Mouse (Mus musculus): Measurements from ENCODE around the gene Bloc1s6. TPM values are rescaled to one million over a fixed set of nuclear protein-coding genes. Genes with fewer than 3 reads are reported as not detected.

The Bloc1s6 gene
- total RNA-seq (2021): 10 to 100 TPM; 41.7 to 44.0 TPM

GRCm38 (mm10) chr2:122737894-122738830 is at the start of gene Bloc1s6:
Gene Bloc1s6, plus strand, starts transcription at chr2:122738503.
- intact Hi-C loops (cut with DNase I): loop anchor here (5.0 kb wide), 1 partner anchor 36 kb away; the partner anchor contains the start of gene Slc30a4

DNA sequence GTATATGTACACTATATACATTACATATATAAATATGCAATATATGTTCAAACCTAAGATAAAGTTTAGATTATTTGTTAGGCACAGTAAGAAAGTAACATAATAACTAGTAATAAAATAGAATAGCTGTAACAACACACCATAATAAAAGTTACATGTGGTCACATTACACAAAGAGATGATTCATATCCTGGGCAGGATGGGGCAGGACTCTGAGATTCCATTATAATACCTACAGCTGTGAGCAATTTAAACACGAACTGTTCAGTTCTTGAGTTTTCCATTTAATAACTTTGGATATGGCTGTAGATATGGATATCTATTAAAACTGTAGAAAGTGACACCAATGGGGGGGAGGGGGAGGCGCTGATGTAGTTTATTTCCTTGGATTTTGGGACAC is 40.8 kb upstream of the Bloc1s6 start:
- no peak for DNase-seq (ENCODE audit: extremely low spot score in 1 of 2, low spot score in 2 of 2)

More at GRCm38 (mm10) chr2:122737894-122738830, at the start of gene Bloc1s6:
- peak; percentile 93 to 94 for DNase-seq (ENCODE audit: extremely low spot score in 1 of 2, low spot score in 2 of 2)

DNA sequence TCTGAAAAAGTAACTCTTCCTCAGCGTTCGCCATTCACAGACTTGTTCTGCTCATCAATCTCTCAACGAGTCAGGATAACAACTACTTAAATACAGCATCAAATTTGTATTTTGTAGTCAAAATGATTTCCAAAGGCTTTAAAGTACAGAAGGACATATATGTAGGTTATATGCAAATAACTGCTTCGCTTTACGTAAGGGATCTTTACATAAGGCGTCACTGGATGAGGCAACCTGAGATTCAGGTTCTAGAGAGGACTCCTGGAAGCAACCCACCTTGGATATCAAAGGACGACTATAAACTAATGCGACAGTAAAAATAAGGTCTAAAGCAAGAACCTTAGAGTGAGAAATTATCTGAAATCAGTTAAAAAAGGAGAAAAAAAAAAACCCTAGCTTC is 37.3 kb upstream of the Bloc1s6 start:
- DNase-seq (ENCODE audit: extremely low spot score in 1 of 2, low spot score in 2 of 2): no peak
- intact Hi-C loops (cut with DNase I): loop anchor here (5.0 kb wide), 1 partner anchor 36 kb away; the partner anchor contains the start of gene Bloc1s6

More for the DNA sequence above, 40.8 kb upstream of the Bloc1s6 start:
- intact Hi-C loops (cut with DNase I): no loop called here

DNA sequence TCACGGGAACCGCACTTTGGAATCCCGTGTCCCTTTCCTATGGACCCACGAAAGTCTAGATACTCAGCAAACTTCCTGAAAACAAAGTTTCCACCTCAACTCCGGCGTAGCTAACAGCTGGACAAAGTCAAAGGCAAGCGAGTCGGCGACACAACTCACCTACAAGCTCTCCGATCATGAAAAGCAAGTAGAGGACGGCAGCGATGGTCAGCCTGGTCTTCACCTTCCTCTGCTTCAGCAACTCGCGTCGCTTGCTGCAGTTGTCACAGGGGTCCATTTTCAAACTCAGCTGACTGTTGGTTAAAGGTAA is 36.5 kb upstream of the Bloc1s6 start:
- intact Hi-C loops (cut with DNase I): loop anchor here (5.0 kb wide), 1 partner anchor 35 kb away; the partner anchor contains the start of gene Bloc1s6

GRCm38 (mm10) chr2:122702181-122703036 is 35.9 kb upstream of the Bloc1s6 start, which contains the start of gene Slc30a4:
Gene Slc30a4, minus strand, starts transcription at chr2:122702663.
- DNase-seq (ENCODE audit: extremely low spot score in 1 of 2, low spot score in 2 of 2): peak; percentile 35 to 91
- intact Hi-C loops (cut with DNase I): loop anchor here (5.0 kb wide), 1 partner anchor 35 kb away; the partner anchor contains the start of gene Bloc1s6

More for the DNA sequence above, 36.5 kb upstream of the Bloc1s6 start:
- DNase-seq (ENCODE audit: extremely low spot score in 1 of 2, low spot score in 2 of 2): no peak

GRCm38 (mm10) chr2:122704572-122704971 is 33.7 kb upstream of the Bloc1s6 start:
- intact Hi-C loops (cut with DNase I): loop anchor here (5.0 kb wide), 1 partner anchor 33 kb away; the partner anchor contains the start of gene Bloc1s6
- DNase-seq (ENCODE audit: extremely low spot score in 1 of 2, low spot score in 2 of 2): no peak

- intact Hi-C loops (cut with DNase I): no loop called here
Measured at GRCm38 (mm10) chr2:122708080-122708479, 30.2 kb upstream of the Bloc1s6 start.

GRCm38 (mm10) chr2:122709156-122709555 is 29.1 kb upstream of the Bloc1s6 start:
- no peak for DNase-seq (ENCODE audit: extremely low spot score in 1 of 2, low spot score in 2 of 2)
- intact Hi-C loops (cut with DNase I): no loop called here

More at GRCm38 (mm10) chr2:122708080-122708479, 30.2 kb upstream of the Bloc1s6 start:
- no peak for DNase-seq (ENCODE audit: extremely low spot score in 1 of 2, low spot score in 2 of 2)

DNA sequence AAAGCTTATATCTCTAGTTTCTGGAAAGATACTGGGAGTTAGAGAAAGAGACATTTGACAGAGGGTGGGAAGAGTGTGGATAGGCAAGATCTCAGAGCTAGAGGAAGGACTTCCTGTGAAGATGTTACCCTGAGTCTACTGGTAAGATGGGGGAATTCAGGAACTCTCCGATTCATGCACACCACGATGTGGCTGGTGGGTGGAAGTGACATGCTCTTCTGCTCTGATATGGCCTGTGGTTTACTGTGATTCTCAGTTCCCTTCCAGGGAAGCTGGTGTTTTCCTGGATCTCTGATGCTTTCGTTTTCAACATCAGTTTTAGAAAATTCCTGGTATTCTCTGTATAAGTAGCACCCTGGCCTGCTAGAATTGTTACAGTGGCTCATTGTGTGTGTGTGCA is 26.4 kb upstream of the Bloc1s6 start:
- intact Hi-C loops (cut with DNase I): no loop called here
- DNase-seq (ENCODE audit: extremely low spot score in 1 of 2, low spot score in 2 of 2): no peak

DNA sequence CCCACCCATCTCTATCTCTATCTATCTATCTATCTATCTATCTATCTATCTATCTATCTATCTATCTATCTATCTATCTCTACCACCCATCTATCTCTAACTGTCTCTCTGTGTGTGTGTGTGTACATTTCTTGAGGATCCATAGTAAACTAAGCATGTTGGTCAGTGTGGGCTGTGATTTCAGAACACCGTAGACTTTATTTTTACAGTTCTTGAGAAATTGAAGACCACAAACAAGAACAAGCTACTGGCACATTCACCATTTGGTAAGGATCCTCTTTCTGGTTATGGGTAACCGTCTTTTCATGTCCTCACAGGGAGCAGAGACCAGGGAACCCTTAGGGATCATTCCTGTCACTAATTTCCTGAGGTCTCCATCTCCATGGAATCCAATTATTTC is 25.5 kb upstream of the Bloc1s6 start:
- intact Hi-C loops (cut with DNase I): no loop called here
- no peak for DNase-seq (ENCODE audit: extremely low spot score in 1 of 2, low spot score in 2 of 2)

DNA sequence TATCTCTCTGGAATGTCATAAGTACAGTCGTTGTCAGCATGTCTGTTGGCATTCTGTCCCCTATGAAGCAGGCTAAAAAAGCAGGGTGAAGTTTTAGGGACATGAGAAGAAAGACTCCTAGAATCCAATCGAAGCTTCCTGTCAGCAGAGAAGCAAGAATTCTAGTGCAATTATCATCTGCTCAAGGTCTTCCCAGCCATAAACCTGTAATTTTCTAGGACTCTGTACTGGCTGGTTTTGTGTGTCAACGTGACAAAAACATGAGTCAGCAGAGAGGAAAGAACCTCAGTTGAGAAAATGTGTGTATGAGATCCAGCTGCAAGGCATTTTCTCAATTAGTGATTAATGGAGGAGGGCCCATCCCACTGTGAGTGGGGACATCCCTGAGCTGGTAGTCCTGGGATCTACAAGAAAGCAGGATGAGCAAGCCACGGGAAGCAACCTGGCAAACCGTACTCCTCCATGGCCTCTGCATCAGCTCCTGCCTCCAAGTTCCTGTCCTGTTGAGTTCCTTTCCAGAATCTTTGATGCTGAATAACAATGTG is 23.1 kb upstream of the Bloc1s6 start:
- intact Hi-C loops (cut with DNase I): no loop called here

GRCm38 (mm10) chr2:122716301-122716842 is 21.9 kb upstream of the Bloc1s6 start:
- intact Hi-C loops (cut with DNase I): no loop called here
- DNase-seq (ENCODE audit: extremely low spot score in 1 of 2, low spot score in 2 of 2): no peak

More for the DNA sequence above, 23.1 kb upstream of the Bloc1s6 start:
- DNase-seq (ENCODE audit: extremely low spot score in 1 of 2, low spot score in 2 of 2): no peak

DNA sequence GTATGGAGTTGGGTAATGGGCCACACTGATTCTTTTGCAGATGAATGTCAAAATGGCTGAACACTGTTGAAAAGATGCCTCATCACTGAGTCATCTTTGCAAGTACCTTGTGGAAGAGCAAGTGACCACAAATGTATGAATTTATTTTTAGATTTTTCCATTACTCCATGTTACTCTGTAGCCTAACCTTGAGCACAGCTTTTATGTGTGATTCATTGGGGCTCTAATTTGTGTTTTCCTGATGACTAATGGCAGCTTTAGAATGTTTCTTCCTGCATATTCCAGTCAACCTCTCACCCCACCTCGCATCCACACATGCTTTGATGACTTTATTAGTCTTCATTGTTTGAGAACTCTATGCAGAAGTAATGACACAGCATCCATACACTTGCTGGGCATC is 19.1 kb upstream of the Bloc1s6 start:
- intact Hi-C loops (cut with DNase I): no loop called here
- DNase-seq (ENCODE audit: extremely low spot score in 1 of 2, low spot score in 2 of 2): no peak

GRCm38 (mm10) chr2:122720564-122720963 is 17.7 kb upstream of the Bloc1s6 start:
- intact Hi-C loops (cut with DNase I): no loop called here
- no peak for DNase-seq (ENCODE audit: extremely low spot score in 1 of 2, low spot score in 2 of 2)

GRCm38 (mm10) chr2:122725604-122726003 is 12.7 kb upstream of the Bloc1s6 start:
- DNase-seq (ENCODE audit: extremely low spot score in 1 of 2, low spot score in 2 of 2): no peak
- intact Hi-C loops (cut with DNase I): no loop called here

DNA sequence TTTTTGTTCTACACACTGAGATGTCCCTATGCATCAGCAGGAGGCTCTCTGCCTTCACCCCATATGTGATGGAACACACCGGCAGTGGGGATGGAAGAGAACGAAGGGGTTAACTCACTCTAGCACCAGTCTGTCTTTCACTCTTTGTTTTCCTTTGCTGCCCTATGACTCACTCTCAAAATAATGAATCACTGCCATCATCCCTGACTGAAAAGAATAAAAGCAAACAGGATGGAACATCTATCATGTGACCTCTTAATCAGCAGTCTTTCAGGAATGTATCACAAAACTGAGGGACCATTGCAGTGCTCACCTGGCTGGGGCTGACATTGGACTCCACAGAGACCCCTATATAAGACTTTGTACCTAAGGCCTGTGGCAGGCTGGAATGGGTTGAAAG is 6.8 kb upstream of the Bloc1s6 start:
- DNase-seq (ENCODE audit: extremely low spot score in 1 of 2, low spot score in 2 of 2): no peak
- intact Hi-C loops (cut with DNase I): no loop called here

- DNase-seq (ENCODE audit: extremely low spot score in 1 of 2, low spot score in 2 of 2): peak in 1 of 2 experiments; percentile 9
- intact Hi-C loops (cut with DNase I): loop anchor here (5.0 kb wide), 1 partner anchor 37 kb away; the partner anchor contains the start of gene Slc30a4
Measured at GRCm38 (mm10) chr2:122739023-122739422, 720 bp downstream of the Bloc1s6 start.

DNA sequence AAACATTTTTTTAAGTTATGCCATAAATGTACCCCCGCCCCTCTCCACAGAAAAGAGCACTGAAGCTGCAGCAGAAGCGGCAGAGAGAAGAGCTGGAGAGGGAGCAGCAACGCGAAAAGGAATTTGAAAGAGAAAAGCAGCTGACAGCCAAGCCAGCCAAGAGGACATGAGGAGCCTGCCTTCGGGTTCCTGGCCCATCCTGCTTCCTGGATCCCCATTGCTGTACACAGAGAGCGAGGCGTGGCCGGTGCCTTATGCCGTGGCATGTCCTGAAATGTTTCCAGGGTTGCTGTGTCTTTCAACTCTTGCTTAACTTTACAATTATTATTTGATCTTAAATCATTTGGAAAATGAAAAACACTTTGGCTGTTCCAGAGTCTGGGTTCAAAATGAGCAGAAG is 8.2 kb downstream of the Bloc1s6 start:
- DNase-seq (ENCODE audit: extremely low spot score in 1 of 2, low spot score in 2 of 2): no peak
- intact Hi-C loops (cut with DNase I): no loop called here

Data from left cerebral cortex, postnatal 10 days (tissue).